Mouse (Mus musculus): ENCODE data around the gene Eif3g.

Eif3g gene

GRCm38 (mm10) chr9:20857131-20857530, 41.3 kb downstream of the Eif3g start:
- DNase-seq (ENCODE audit: low spot score) = no peak

DNA sequence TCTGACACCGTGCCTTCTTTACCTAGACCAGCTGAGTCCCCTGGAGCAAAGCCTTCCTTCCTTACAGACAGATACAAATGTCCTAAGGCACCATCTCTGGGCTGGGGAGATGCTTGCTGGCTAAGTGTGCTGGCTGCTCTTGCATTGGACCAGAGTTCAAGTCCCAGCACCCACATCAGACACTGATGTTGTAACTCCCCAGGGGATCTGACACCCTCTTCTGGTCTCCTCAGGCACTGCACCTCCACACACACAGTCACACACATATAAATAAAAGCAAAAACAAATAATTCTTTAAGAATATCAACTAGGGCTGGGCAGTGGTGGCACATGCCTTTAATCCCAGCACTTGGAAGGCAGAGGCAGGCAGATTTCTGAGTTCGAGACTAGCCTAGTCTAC, 48.2 kb downstream of the Eif3g start:
- DNase-seq (ENCODE audit: low spot score) = no peak
